Mouse (Mus musculus): Measurements from ENCODE around the gene Tex14.

DNA sequence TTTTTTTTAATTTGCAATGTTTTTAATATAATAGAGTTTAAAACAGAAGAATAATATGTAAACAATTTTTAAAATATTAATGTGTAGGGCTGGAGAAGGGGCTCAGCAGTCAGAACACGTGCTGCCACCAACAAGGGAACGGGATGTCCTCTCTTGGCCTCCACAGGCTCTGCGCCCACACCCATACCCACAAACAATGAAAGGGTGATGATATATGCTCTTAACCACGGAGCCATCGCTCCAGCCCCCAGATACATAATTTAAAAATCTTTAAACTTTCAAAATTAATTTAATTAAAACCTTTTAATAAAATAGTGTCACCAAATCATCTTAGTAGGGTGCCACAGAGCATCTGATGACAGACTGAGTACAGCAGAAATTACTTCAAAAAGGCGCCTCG is 37.8 kb upstream of the Tex14 start:
- TF ChIP-seq MAX (IDR thresholded peaks at IDR 0.05) (no peak), CEBPB (IDR thresholded peaks at IDR 0.05; ENCODE audit: low read depth) (no peak), CTCF (IDR thresholded peaks at IDR 0.05; ENCODE audit: control insufficient read depth, insufficient read depth, insufficient read length) (no peak), FOSL1 (IDR thresholded peaks at IDR 0.05; ENCODE audit: insufficient read depth, low read length, poor library complexity, severe bottlenecking) (no peak)

Data from C2C12 (cell line).